Mouse (Mus musculus): ENCODE measurements around the gene Robo2. TPM values are rescaled to one million over a fixed set of nuclear protein-coding genes. Genes with fewer than 3 reads are reported as not detected.

Gene Robo2
- 79.8 and 83.5 TPM in 2 replicates for polyA plus RNA-seq (2015; fragmentation: Nextera tagmentation; extraction: Ambion mirVana)

GRCm38 (mm10) chr16:74411481-74412251 lies at the start of gene Robo2:
Gene Robo2, minus strand, starts transcription at chr16:74411825.
- peaks cover 8% of the 10 kb centered on the region; the same call in 1 of the 2 replicates for H3K27me3 ChIP-seq
- no peaks in the 10 kb centered on the region for H3K9me3 ChIP-seq
- H3K4me3 ChIP-seq (replicated peaks) = peak within 1 kb of the TSS; percentile 64
- H3K9ac ChIP-seq (replicated peaks) = peak within 1 kb of the TSS; percentile 81
- peaks cover 10% of the 10 kb centered on the region; the same call in 1 of the 2 replicates for H3K4me1 ChIP-seq (replicated peaks)
- no peaks in the 10 kb centered on the region for H3K36me3 ChIP-seq
- peak within 1 kb of the TSS; percentile 92 for H3K4me2 ChIP-seq (replicated peaks)
- 0% methylated on average over 43 of the region's 43 CpGs for WGBS
- peak within 1 kb of the TSS; percentile 88 for H3K27ac ChIP-seq
- ATAC-seq = peak; percentile 91

- no peak overlapping the region for H3K9ac ChIP-seq (replicated peaks)
- WGBS = 84% methylated on average over 3 of the region's 3 CpGs
- no peaks in the 10 kb centered on the region for H3K36me3 ChIP-seq
- H3K27ac ChIP-seq = no peak overlapping the region
- H3K27me3 ChIP-seq = no peaks in the 10 kb centered on the region
- peaks cover 9% of the 10 kb centered on the region; the same call in 1 of the 2 replicates for H3K4me1 ChIP-seq (replicated peaks)
- H3K9me3 ChIP-seq = no peaks in the 10 kb centered on the region
- ATAC-seq = no peak
- H3K4me2 ChIP-seq (replicated peaks) = no peak overlapping the region
- no peak overlapping the region for H3K4me3 ChIP-seq (replicated peaks)
These were observed 46.5 kb upstream of the Robo2 start for GRCm38 (mm10) chr16:74458138-74458537.

GRCm38 (mm10) chr16:74457736-74458135 lies 46.1 kb upstream of the Robo2 start:
- Histone ChIP-seq H3K4me1 (replicated peaks) (peaks cover 9% of the 10 kb centered on the region; the same call in 1 of the 2 replicates), H3K4me3 (replicated peaks) (no peak overlapping the region), H3K27me3 (no peaks in the 10 kb centered on the region), H3K27ac (no peak overlapping the region), H3K36me3 (no peaks in the 10 kb centered on the region), H3K4me2 (replicated peaks) (no peak overlapping the region), H3K9ac (replicated peaks) (no peak overlapping the region), H3K9me3 (no peaks in the 10 kb centered on the region)
- ATAC-seq = no peak
- 81% methylated on average over 8 of the region's 8 CpGs for WGBS

DNA sequence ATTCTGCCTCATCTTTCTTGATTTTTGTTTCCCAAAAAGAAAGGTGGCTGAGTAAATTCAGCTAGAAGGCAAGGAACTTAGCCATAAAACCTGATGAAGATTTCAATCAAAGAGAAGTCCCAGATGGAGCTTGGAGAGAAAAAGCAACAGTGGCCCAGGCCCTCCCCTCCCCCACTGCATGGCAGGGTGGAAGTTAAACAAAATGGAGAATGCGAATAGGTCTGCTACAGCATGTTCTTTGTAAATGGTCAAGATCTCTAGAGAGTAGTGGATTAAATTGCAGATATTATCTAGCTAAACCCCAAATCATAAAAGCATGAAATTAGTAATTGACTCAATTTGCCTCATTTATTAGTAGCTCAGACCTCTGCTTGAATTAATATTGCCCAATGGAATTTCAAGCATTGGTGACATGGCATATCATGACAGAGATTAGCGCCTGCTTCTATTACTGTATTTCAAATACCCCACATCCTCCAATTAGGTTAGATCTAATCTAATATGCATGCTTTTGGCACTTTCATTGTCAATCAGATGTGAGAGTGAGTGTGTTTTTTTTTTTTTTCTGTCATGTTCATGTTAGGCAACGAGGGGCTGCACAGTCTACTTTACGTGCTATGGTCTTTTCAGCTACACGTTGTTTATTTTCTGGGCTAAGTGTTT lies 45.3 kb upstream of the Robo2 start:
- no peak overlapping the region for H3K27ac ChIP-seq
- peaks cover 9% of the 10 kb centered on the region; the same call in 1 of the 2 replicates for H3K4me1 ChIP-seq (replicated peaks)
- peak; percentile 60 for ATAC-seq

DNA sequence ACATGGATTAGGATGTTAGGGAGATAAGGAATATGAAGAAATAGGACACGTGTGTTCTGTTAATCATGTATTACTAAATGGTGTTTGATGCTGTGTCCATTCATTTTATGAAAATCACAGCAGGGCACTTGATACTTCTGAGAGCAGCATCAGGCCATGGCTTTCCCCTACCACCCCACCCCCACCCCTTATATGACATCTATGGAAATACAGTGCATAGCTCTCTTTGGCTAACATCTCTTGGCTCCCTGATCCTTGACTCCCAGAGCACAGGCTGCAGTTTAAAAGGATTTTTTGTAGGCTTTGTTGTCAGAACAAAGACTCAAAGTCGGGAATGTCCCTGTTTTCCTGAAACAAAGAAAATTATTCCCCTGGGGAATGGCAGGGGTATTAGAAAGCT lies 43.6 kb upstream of the Robo2 start:
- Histone ChIP-seq H3K36me3 (no peaks in the 10 kb centered on the region), H3K9me3 (no peaks in the 10 kb centered on the region), H3K4me3 (replicated peaks) (no peak overlapping the region), H3K4me2 (replicated peaks) (no peak overlapping the region), H3K27me3 (no peaks in the 10 kb centered on the region), H3K9ac (replicated peaks) (no peak overlapping the region), H3K4me1 (replicated peaks) (peaks cover 9% of the 10 kb centered on the region; the same call in 1 of the 2 replicates), H3K27ac (no peak overlapping the region)
- peak; percentile 70 for ATAC-seq
- WGBS = 22% methylated on average over 2 of the region's 2 CpGs

More for the DNA sequence above, 45.3 kb upstream of the Robo2 start:
- H3K27me3 ChIP-seq = no peaks in the 10 kb centered on the region
- H3K4me2 ChIP-seq (replicated peaks) = no peak overlapping the region
- 62% methylated on average over 5 of the region's 5 CpGs for WGBS
- no peaks in the 10 kb centered on the region for H3K36me3 ChIP-seq
- no peak overlapping the region for H3K9ac ChIP-seq (replicated peaks)
- H3K4me3 ChIP-seq (replicated peaks) = no peak overlapping the region
- H3K9me3 ChIP-seq = no peaks in the 10 kb centered on the region

GRCm38 (mm10) chr16:74448025-74448424 lies 36.4 kb upstream of the Robo2 start:
- no peaks in the 10 kb centered on the region for H3K27me3 ChIP-seq
- H3K27ac ChIP-seq = no peak overlapping the region
- H3K36me3 ChIP-seq = no peaks in the 10 kb centered on the region
- H3K9ac ChIP-seq (replicated peaks) = no peak overlapping the region
- H3K9me3 ChIP-seq = no peaks in the 10 kb centered on the region
- no peak overlapping the region for H3K4me2 ChIP-seq (replicated peaks)
- no peaks in the 10 kb centered on the region for H3K4me1 ChIP-seq (replicated peaks)
- ATAC-seq = no peak
- 94% methylated on average over 4 of the region's 4 CpGs for WGBS
- no peak overlapping the region for H3K4me3 ChIP-seq (replicated peaks)

DNA sequence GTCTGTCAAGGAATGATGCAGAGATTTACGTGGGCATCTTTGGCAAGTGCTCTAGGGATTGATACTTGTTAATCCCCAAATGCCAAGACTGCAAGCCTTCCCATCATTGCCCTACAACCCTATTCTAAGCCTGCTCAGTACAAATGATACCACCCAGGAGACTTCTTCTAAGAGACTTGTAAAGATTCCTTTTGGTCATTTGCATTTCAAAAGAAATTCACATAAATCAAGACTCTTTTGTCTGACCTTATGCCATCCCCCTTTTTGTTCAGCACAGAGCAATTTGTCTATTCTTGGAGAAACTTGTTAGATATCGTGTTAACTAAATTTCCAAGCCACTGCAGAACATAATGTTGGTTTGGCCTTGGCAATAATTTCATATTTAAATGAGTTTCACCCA lies 15.4 kb upstream of the Robo2 start:
- no peak for ATAC-seq
- H3K4me3 ChIP-seq (replicated peaks) = no peak overlapping the region
- no peaks in the 10 kb centered on the region for H3K27me3 ChIP-seq
- no peaks in the 10 kb centered on the region for H3K9me3 ChIP-seq
- H3K36me3 ChIP-seq = no peaks in the 10 kb centered on the region
- WGBS = 23% methylated on average over 2 of the region's 2 CpGs
- H3K9ac ChIP-seq (replicated peaks) = no peak overlapping the region
- H3K4me1 ChIP-seq (replicated peaks) = no peaks in the 10 kb centered on the region
- no peak overlapping the region for H3K27ac ChIP-seq
- H3K4me2 ChIP-seq (replicated peaks) = no peak overlapping the region

DNA sequence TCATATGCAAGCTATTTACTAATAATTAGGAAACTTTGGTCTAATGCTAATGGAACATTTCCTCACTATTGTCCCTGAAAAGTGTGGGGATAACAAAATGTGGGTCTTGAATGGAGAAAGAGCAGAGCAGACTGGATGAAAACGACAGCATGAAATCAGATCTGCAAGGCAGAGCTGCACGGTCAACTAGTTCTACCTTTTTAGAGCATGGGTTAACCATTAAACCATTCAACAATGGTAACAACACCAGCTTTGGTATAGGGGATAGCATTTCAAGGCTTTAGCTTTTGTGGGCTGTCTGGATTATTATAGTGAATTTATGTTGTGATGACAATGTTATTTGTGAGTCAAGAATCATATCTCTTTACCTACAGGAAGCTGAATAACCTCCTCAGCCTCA lies 8.7 kb upstream of the Robo2 start:
- H3K36me3 ChIP-seq = no peaks in the 10 kb centered on the region
- H3K4me1 ChIP-seq (replicated peaks) = no peaks in the 10 kb centered on the region
- H3K4me2 ChIP-seq (replicated peaks) = no peak overlapping the region
- H3K9me3 ChIP-seq = no peaks in the 10 kb centered on the region
- no peak overlapping the region for H3K27ac ChIP-seq
- no peak for ATAC-seq
- H3K9ac ChIP-seq (replicated peaks) = no peak overlapping the region
- H3K4me3 ChIP-seq (replicated peaks) = no peak overlapping the region
- WGBS = 76% methylated on average over 2 of the region's 2 CpGs
- H3K27me3 ChIP-seq = no peaks in the 10 kb centered on the region

DNA sequence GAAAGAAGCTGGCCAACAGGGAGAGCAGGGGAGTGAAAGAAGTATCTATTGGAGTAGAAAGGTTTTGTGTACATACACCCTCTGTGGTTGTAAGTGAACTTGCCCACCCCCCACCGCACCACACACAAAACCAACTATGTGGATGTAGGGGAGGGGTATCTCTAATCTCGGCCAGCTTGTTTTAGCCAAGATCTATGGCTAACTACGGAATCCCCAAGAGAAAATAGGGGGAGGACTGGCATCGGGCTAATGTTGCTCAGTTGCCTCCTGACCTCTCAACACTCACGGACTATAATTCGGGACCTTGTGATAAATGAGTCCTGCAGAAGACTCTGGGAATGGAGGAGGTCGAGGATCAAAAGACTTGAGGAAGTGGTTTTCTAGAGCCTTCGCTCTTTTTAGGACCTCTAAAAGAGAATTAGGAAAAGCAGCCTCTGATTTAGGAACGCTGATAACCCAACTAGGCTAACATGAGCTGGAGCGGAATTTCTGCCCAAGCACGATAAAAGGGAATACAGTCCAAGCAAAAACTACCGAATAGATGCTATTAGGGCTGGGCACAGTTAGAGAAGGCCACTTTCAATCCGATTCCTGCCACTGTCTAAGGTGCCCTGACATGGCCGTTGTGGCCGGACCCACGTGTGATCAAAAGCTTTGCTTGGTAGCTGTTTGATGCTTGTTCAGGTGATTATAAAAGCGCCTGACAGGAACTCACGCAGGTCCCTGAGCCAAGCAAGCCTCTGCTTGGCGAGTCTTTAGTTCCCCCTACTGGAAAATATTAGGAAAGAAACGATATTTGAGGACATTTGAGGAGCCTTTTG lies 1.1 kb upstream of the Robo2 start:
- under 1% methylated on average over 20 of the region's 20 CpGs for WGBS
- Histone ChIP-seq H3K4me2 (replicated peaks) (peak overlapping the region; percentile 92), H3K36me3 (no peaks in the 10 kb centered on the region), H3K27ac (peak overlapping the region; percentile 88), H3K9ac (replicated peaks) (peak overlapping the region; percentile 81), H3K27me3 (peaks cover 8% of the 10 kb centered on the region; the same call in 1 of the 2 replicates), H3K9me3 (no peaks in the 10 kb centered on the region), H3K4me1 (replicated peaks) (peaks cover 10% of the 10 kb centered on the region; the same call in 1 of the 2 replicates), H3K4me3 (replicated peaks) (peak overlapping the region; percentile 64)
- peak; percentile 34 for ATAC-seq

DNA sequence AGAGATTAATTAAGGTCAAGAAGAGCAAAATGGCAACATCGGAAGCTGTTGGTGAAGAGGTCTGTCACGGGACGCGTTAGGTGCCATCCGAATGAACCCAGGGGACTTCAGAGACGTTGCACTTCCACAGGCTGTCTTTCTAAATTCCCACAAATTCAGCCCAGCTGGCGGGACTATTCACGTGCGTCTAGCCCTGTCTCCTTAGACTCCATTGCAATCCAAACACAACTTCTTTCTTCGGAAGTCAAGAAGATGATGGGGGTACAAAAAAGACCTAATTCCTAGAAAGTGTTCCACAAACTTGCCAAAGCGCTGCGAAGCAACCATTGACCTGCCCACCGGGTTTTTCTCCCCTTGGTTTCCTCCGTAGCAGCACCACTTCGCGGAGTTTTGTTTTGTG lies 604 bp downstream of the Robo2 start:
- H3K27ac ChIP-seq = peak overlapping the region; percentile 88
- H3K27me3 ChIP-seq = peaks cover 8% of the 10 kb centered on the region; the same call in 1 of the 2 replicates
- H3K4me2 ChIP-seq (replicated peaks) = peak overlapping the region; percentile 92
- no peaks in the 10 kb centered on the region for H3K9me3 ChIP-seq
- H3K9ac ChIP-seq (replicated peaks) = peak overlapping the region; percentile 81
- under 1% methylated on average over 16 of the region's 16 CpGs for WGBS
- peaks cover 13% of the 10 kb centered on the region; the same call in 1 of the 2 replicates for H3K4me1 ChIP-seq (replicated peaks)
- H3K4me3 ChIP-seq (replicated peaks) = peak overlapping the region; percentile 64
- no peak for ATAC-seq
- no peaks in the 10 kb centered on the region for H3K36me3 ChIP-seq

GRCm38 (mm10) chr16:74410125-74410524 lies 1.5 kb downstream of the Robo2 start:
- 21% methylated on average over 6 of the region's 6 CpGs for WGBS
- peak overlapping the region; percentile 92 for H3K4me2 ChIP-seq (replicated peaks)
- H3K36me3 ChIP-seq = no peaks in the 10 kb centered on the region
- 0 out of 2 replicates have a peak, but pooled peaks have one; percentile 24 for ATAC-seq
- H3K4me3 ChIP-seq (replicated peaks) = peak overlapping the region; percentile 64
- peak overlapping the region; percentile 88 for H3K27ac ChIP-seq
- peaks cover 8% of the 10 kb centered on the region; the same call in 1 of the 2 replicates for H3K27me3 ChIP-seq
- H3K4me1 ChIP-seq (replicated peaks) = peaks cover 13% of the 10 kb centered on the region; the same call in 1 of the 2 replicates
- H3K9me3 ChIP-seq = no peaks in the 10 kb centered on the region
- peak overlapping the region; percentile 81 for H3K9ac ChIP-seq (replicated peaks)
